Mouse (Mus musculus) erythroblast, embryonic 14.5 days (primary cell): ENCODE results near the gene Pam. TPM values are rescaled to one million over a fixed set of nuclear protein-coding genes. Genes with fewer than 3 reads are reported as not detected.

Source experiments
- H3K27me3 ChIP-seq: 2 replicates; pipeline ENCODE4 v1.6.1; 2012; ENCODE audit warnings: inconsistent platforms; ENCODE audit not compliant: control insufficient read depth
- H3K36me3 ChIP-seq: 2 replicates; pipeline ENCODE4 v1.6.1; 2012; ENCODE audit warnings: mild to moderate bottlenecking, inconsistent platforms; ENCODE audit not compliant: control insufficient read depth
- H3K4me1 ChIP-seq: 2 replicates; pipeline ENCODE4 v1.6.1; 2012; ENCODE audit warnings: inconsistent platforms; ENCODE audit not compliant: control insufficient read depth
- H3K4me3 ChIP-seq: replicated peaks from 2 replicates; pipeline ENCODE3; 2012; ENCODE audit warnings: moderate library complexity, mild to moderate bottlenecking, inconsistent platforms
- H3K9me3 ChIP-seq: 2 replicates; pipeline ENCODE4 v1.6.1; 2012; ENCODE audit warnings: low read length, inconsistent platforms, mixed read lengths; ENCODE audit not compliant: control insufficient read depth
- GATA1 ChIP-seq: IDR thresholded peaks from 2 replicates; pipeline ENCODE4 v1.6.1; 2012; ENCODE audit warnings: low read length, inconsistent platforms, mixed read lengths
- TAL1 ChIP-seq: IDR thresholded peaks from 3 replicates; pipeline ENCODE4 v1.6.1; 2012; ENCODE audit warnings: low read length, inconsistent platforms, mixed read lengths
- polyA plus RNA-seq: library from polyadenylated mRNA; stranded (reverse); fragments of >175 nt; gene quantifications from 2 replicates; pipeline ENCODE4 v1.2.3, GENCODE M21; 2012

The Pam gene
- polyA plus RNA-seq, 1 experiment = 0.12 TPM

- no peaks in the 10 kb centered on the region for H3K27me3 ChIP-seq
- H3K4me3 ChIP-seq = no peak overlapping the region
- TF ChIP-seq TAL1 (no peak), GATA1 (no peak)
- no peaks in the 10 kb centered on the region for H3K9me3 ChIP-seq
- H3K4me1 ChIP-seq = peaks cover 10% of the 10 kb centered on the region
- peaks cover 3% of the 10 kb centered on the region for H3K36me3 ChIP-seq
These were observed 334.0 kb downstream of the Pam start for GRCm38 (mm10) chr1:97761477-97761876.

- peaks cover 4% of the 10 kb centered on the region for H3K4me1 ChIP-seq
- no peak overlapping the region for H3K4me3 ChIP-seq
- no peaks in the 10 kb centered on the region for H3K27me3 ChIP-seq
- TF ChIP-seq TAL1 (no peak), GATA1 (no peak)
- H3K9me3 ChIP-seq = no peaks in the 10 kb centered on the region
- peaks cover 3% of the 10 kb centered on the region for H3K36me3 ChIP-seq
These were observed 334.8 kb downstream of the Pam start for GRCm38 (mm10) chr1:97760598-97760997.

- H3K4me1 ChIP-seq = peaks cover 3% of the 10 kb centered on the region
- TF ChIP-seq TAL1 (no peak), GATA1 (no peak)
- no peak overlapping the region for H3K4me3 ChIP-seq
- peaks cover 10% of the 10 kb centered on the region for H3K36me3 ChIP-seq
- no peaks in the 10 kb centered on the region for H3K9me3 ChIP-seq
- H3K27me3 ChIP-seq = no peaks in the 10 kb centered on the region
These were observed 335.6 kb downstream of the Pam start for GRCm38 (mm10) chr1:97759841-97760240.

GRCm38 (mm10) chr1:97754392-97754791 is 341.1 kb downstream of the Pam start:
- peaks cover 30% of the 10 kb centered on the region for H3K36me3 ChIP-seq
- peaks cover 6% of the 10 kb centered on the region for H3K4me1 ChIP-seq
- H3K4me3 ChIP-seq = no peak overlapping the region
- H3K27me3 ChIP-seq = no peaks in the 10 kb centered on the region
- no peaks in the 10 kb centered on the region for H3K9me3 ChIP-seq
- no peak for TF ChIP-seq GATA1
- no peak for TF ChIP-seq TAL1

- no peaks in the 10 kb centered on the region for H3K27me3 ChIP-seq
- peaks cover 32% of the 10 kb centered on the region for H3K36me3 ChIP-seq
- no peaks in the 10 kb centered on the region for H3K9me3 ChIP-seq
- H3K4me1 ChIP-seq = peaks cover 6% of the 10 kb centered on the region
- TF ChIP-seq GATA1 = no peak
- no peak for TF ChIP-seq TAL1
- no peak overlapping the region for H3K4me3 ChIP-seq
These were observed 342.2 kb downstream of the Pam start for GRCm38 (mm10) chr1:97753216-97753615.

- TF ChIP-seq TAL1 = no peak
- TF ChIP-seq GATA1 = no peak
- Histone ChIP-seq H3K36me3 (peaks cover 35% of the 10 kb centered on the region), H3K27me3 (no peaks in the 10 kb centered on the region), H3K4me3 (no peak overlapping the region), H3K9me3 (no peaks in the 10 kb centered on the region), H3K4me1 (peaks cover 4% of the 10 kb centered on the region)
These were observed 347.3 kb downstream of the Pam start for GRCm38 (mm10) chr1:97748163-97748562.

- Histone ChIP-seq H3K4me1 (peaks cover 13% of the 10 kb centered on the region), H3K36me3 (peaks cover 30% of the 10 kb centered on the region), H3K4me3 (no peak overlapping the region), H3K9me3 (no peaks in the 10 kb centered on the region), H3K27me3 (no peaks in the 10 kb centered on the region)
- TF ChIP-seq GATA1 (no peak), TAL1 (no peak)
These were observed 349.2 kb downstream of the Pam start for GRCm38 (mm10) chr1:97746261-97746660.

- H3K36me3 ChIP-seq = peaks cover 30% of the 10 kb centered on the region
- no peaks in the 10 kb centered on the region for H3K9me3 ChIP-seq
- H3K4me3 ChIP-seq = no peak overlapping the region
- peaks cover 13% of the 10 kb centered on the region for H3K4me1 ChIP-seq
- no peaks in the 10 kb centered on the region for H3K27me3 ChIP-seq
- no peak for TF ChIP-seq GATA1
- TF ChIP-seq TAL1 = no peak
These were observed 349.7 kb downstream of the Pam start for GRCm38 (mm10) chr1:97745712-97746111.
